Mouse (Mus musculus): ENCODE results near the gene Olfr1287. TPM values are rescaled to one million over a fixed set of nuclear protein-coding genes. Genes with fewer than 3 reads are reported as not detected.

The Olfr1287 gene
- polyA plus RNA-seq (2015; fragmentation: Nextera tagmentation; extraction: Ambion mirVana) = not detected in 2 replicates

DNA sequence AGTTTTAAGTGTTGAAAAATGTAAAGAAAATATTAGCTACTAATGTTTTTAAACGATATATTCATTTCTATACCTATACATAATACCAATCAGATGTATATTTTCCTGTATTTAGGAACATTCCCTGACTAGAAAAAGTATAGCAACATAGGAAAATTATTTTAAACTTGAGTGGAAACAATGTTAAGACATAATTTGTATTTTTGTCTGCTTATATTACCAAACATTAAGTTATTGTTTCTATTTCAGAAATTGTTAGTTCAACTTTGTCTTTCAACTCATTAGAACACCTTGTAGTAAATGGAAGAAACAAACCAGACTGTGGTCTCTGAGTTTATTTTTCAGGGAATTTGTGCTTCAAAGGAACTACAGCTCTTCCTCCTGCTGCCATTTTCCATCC lies at the start of gene Olfr1287:
Gene Olfr1287, plus strand, starts transcription at position 301 of the 400 bp plus-strand sequence.
- H3K27ac ChIP-seq (ENCODE audit: low read length) = no peak within 1 kb of the TSS
- no peak within 1 kb of the TSS for H3K4me2 ChIP-seq (replicated peaks; ENCODE audit: low read depth, low read length)
- H3K4me3 ChIP-seq (ENCODE audit: low read length) = no peak within 1 kb of the TSS
- no peaks in the 10 kb centered on the region for H3K9me3 ChIP-seq (ENCODE audit: low read length)
- H3K4me1 ChIP-seq (ENCODE audit: insufficient read depth, low read length) = no peaks in the 10 kb centered on the region
- H3K36me3 ChIP-seq (ENCODE audit: insufficient read depth, low read length) = no peaks in the 10 kb centered on the region
- WGBS = 73% methylated on average over 1 of the region's 1 CpGs
- H3K9ac ChIP-seq (replicated peaks; ENCODE audit: low read length) = no peak within 1 kb of the TSS
- H3K27me3 ChIP-seq (ENCODE audit: insufficient read depth, low read length) = no peaks in the 10 kb centered on the region
- ATAC-seq (ENCODE audit: low FRiP score, low TSS enrichment) = no peak

DNA sequence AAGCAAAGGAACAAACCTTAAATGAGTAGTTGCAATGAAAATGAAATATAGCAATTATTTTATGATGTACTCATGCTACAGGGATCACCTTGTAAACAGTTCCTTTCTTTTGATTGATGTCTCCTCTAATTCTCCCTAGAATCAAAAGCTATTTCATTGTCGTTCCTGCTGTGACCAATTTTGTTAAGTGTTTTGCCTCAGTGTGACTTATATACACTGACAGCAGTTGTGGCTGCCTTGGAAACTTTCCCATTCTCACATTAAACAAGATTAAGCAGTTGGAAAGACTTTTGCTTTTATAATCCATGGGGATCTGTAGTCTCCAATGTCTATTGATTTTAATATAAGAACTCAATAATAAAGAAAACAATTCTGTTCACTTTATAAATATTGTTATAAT lies 26.0 kb upstream of the Olfr1287 start, which contains the start of gene Olfr1286:
Gene Olfr1286, minus strand, starts transcription at position 185 of the 400 bp plus-strand sequence.
- Histone ChIP-seq H3K36me3 (ENCODE audit: insufficient read depth, low read length) (no peaks in the 10 kb centered on the region), H3K27ac (ENCODE audit: low read length) (no peak within 1 kb of the TSS), H3K4me2 (replicated peaks; ENCODE audit: low read depth, low read length) (no peak within 1 kb of the TSS), H3K4me3 (ENCODE audit: low read length) (no peak within 1 kb of the TSS), H3K4me1 (ENCODE audit: insufficient read depth, low read length) (no peaks in the 10 kb centered on the region), H3K9ac (replicated peaks; ENCODE audit: low read length) (no peak within 1 kb of the TSS), H3K27me3 (ENCODE audit: insufficient read depth, low read length) (no peaks in the 10 kb centered on the region), H3K9me3 (ENCODE audit: low read length) (0 out of 2 replicates have a peak, but pooled peaks cover 3% of the 10 kb centered on the region)
- no peak for ATAC-seq (ENCODE audit: low FRiP score, low TSS enrichment)
- 61% methylated on average over 1 of the region's 1 CpGs for WGBS

DNA sequence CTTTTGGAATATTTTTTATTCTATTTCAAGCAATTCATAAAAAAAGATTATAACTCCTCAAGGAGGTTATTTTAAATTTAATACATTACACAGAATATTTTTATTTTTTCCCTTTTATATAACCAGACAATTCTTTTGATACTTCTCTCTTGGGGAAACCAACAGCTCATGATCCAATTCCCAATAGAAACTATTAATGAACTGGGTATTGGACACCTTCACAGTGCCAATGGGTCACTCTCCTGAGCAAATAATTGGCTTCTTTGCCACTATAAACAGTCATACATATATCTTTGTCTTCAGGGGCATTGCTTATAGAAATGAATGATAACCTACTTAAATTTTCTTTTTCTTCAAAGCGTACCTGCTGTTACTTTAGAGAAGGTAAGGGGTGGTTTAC lies 24.9 kb downstream of the Olfr1287 start, which contains the start of gene Olfr1288:
Gene Olfr1288, plus strand, starts transcription at position 301 of the 400 bp plus-strand sequence.
- no peaks in the 10 kb centered on the region for H3K4me1 ChIP-seq (ENCODE audit: insufficient read depth, low read length)
- no peak within 1 kb of the TSS for H3K4me3 ChIP-seq (ENCODE audit: low read length)
- H3K4me2 ChIP-seq (replicated peaks; ENCODE audit: low read depth, low read length) = no peak within 1 kb of the TSS
- no peaks in the 10 kb centered on the region for H3K27me3 ChIP-seq (ENCODE audit: insufficient read depth, low read length)
- no peak for ATAC-seq (ENCODE audit: low FRiP score, low TSS enrichment)
- H3K9ac ChIP-seq (replicated peaks; ENCODE audit: low read length) = no peak within 1 kb of the TSS
- H3K36me3 ChIP-seq (ENCODE audit: insufficient read depth, low read length) = no peaks in the 10 kb centered on the region
- no peak within 1 kb of the TSS for H3K27ac ChIP-seq (ENCODE audit: low read length)
- H3K9me3 ChIP-seq (ENCODE audit: low read length) = no peaks in the 10 kb centered on the region
- WGBS = 88% methylated on average over 1 of the region's 1 CpGs

DNA sequence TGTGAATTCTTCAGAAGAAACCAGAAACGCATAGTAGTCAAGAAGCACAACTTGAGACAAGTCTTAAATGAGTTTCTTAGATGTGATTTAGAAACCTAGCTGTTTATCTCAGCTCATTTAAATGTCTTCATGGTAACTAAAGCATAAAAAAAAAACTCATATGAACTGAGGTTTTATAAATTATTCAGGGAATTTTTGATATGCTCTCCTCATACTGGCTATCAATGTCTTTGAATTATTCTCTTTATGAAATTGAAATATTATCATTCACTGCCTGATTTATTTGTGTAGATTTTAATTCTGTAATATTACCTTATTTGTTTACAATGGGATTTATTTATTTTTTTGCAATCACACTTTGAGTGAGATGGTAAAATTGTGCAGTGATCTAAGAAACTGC lies 31.6 kb downstream of the Olfr1287 start, which contains the start of gene Olfr1289:
Gene Olfr1289, plus strand, starts transcription at position 301 of the 400 bp plus-strand sequence.
- no peak for ATAC-seq (ENCODE audit: low FRiP score, low TSS enrichment)
- WGBS = 73% methylated on average over 1 of the region's 1 CpGs
- H3K4me1 ChIP-seq (ENCODE audit: insufficient read depth, low read length) = no peaks in the 10 kb centered on the region
- no peaks in the 10 kb centered on the region for H3K36me3 ChIP-seq (ENCODE audit: insufficient read depth, low read length)
- no peaks in the 10 kb centered on the region for H3K27me3 ChIP-seq (ENCODE audit: insufficient read depth, low read length)
- H3K4me3 ChIP-seq (ENCODE audit: low read length) = no peak within 1 kb of the TSS
- H3K9me3 ChIP-seq (ENCODE audit: low read length) = no peaks in the 10 kb centered on the region
- no peak within 1 kb of the TSS for H3K27ac ChIP-seq (ENCODE audit: low read length)
- H3K9ac ChIP-seq (replicated peaks; ENCODE audit: low read length) = no peak within 1 kb of the TSS
- no peak within 1 kb of the TSS for H3K4me2 ChIP-seq (replicated peaks; ENCODE audit: low read depth, low read length)

DNA sequence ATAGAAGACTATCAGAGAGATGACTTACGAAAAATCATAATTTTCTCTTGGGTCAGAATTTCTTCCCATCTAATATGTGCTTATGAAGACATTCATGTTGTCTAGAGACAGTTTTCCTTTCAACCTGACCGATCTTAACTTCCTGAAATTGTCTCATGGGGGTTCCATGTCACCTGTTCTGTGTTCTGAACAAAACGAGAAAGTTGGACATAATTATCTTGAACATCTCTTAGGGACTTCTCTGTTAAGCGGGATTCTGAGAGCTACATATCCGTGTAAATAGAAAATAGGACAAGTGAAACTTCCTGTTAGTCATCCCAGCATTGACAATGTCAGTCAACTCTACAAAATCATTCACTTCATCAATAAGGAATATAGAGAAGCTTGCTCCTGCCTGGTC lies 44.8 kb downstream of the Olfr1287 start, which contains the start of gene Olfr1290:
Gene Olfr1290, minus strand, starts transcription at position 101 of the 400 bp plus-strand sequence.
- ATAC-seq (ENCODE audit: low FRiP score, low TSS enrichment) = no peak
- Histone ChIP-seq H3K27me3 (ENCODE audit: insufficient read depth, low read length) (no peaks in the 10 kb centered on the region), H3K36me3 (ENCODE audit: insufficient read depth, low read length) (no peaks in the 10 kb centered on the region), H3K27ac (ENCODE audit: low read length) (no peak within 1 kb of the TSS), H3K4me3 (ENCODE audit: low read length) (no peak within 1 kb of the TSS), H3K4me2 (replicated peaks; ENCODE audit: low read depth, low read length) (no peak within 1 kb of the TSS), H3K4me1 (ENCODE audit: insufficient read depth, low read length) (no peaks in the 10 kb centered on the region), H3K9ac (replicated peaks; ENCODE audit: low read length) (no peak within 1 kb of the TSS), H3K9me3 (ENCODE audit: low read length) (no peaks in the 10 kb centered on the region)
- 80% methylated on average over 5 of the region's 5 CpGs for WGBS

DNA sequence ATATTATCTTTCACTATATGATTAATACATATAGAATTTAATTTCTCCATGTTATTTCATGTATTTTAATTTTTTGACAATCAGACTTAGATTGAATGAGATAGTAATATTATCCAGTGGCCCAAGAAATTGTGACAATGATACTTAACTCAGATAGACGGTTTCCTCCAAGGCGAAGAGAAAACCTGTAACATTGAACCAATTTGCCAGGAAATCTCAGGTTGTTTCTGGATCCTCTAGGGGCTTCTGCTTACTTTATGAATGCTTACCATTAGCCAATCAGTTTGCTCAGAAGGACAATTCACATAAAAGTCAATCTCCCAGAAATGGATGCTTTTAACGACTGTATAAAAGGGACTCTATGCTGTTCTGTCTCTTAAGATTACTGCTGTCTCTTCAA lies 47.9 kb downstream of the Olfr1287 start, which contains the start of gene Olfr1291-ps1:
Gene Olfr1291-ps1, plus strand, starts transcription at position 301 of the 400 bp plus-strand sequence.
- no peak within 1 kb of the TSS for H3K4me2 ChIP-seq (replicated peaks; ENCODE audit: low read depth, low read length)
- no peaks in the 10 kb centered on the region for H3K36me3 ChIP-seq (ENCODE audit: insufficient read depth, low read length)
- H3K9me3 ChIP-seq (ENCODE audit: low read length) = no peaks in the 10 kb centered on the region
- ATAC-seq (ENCODE audit: low FRiP score, low TSS enrichment) = no peak
- H3K4me3 ChIP-seq (ENCODE audit: low read length) = no peak within 1 kb of the TSS
- H3K9ac ChIP-seq (replicated peaks; ENCODE audit: low read length) = no peak within 1 kb of the TSS
- WGBS = 88% methylated on average over 3 of the region's 3 CpGs
- no peaks in the 10 kb centered on the region for H3K27me3 ChIP-seq (ENCODE audit: insufficient read depth, low read length)
- no peak within 1 kb of the TSS for H3K27ac ChIP-seq (ENCODE audit: low read length)
- no peaks in the 10 kb centered on the region for H3K4me1 ChIP-seq (ENCODE audit: insufficient read depth, low read length)

Other genes with a start within 250 kb of the Olfr1287 start
- gene 4930430A15Rik, start 219.5 kb upstream of the Olfr1287 start, polyA plus RNA-seq (2015; fragmentation: Nextera tagmentation; extraction: Ambion mirVana) = not detected in 2 replicates
- gene Olfr1275, start 213.9 kb upstream of the Olfr1287 start, polyA plus RNA-seq (2015; fragmentation: Nextera tagmentation; extraction: Ambion mirVana) = not detected in 2 replicates
- gene Olfr1276, start 194.6 kb upstream of the Olfr1287 start, polyA plus RNA-seq (2015; fragmentation: Nextera tagmentation; extraction: Ambion mirVana) = not detected in 2 replicates
- gene Olfr1277, start 175.0 kb upstream of the Olfr1287 start, polyA plus RNA-seq (2015; fragmentation: Nextera tagmentation; extraction: Ambion mirVana) = not detected in 2 replicates
- not detected in 2 replicates for gene Olfr1278, start 159.0 kb upstream of the Olfr1287 start, polyA plus RNA-seq (2015; fragmentation: Nextera tagmentation; extraction: Ambion mirVana)
- gene Olfr1279, start 148.5 kb upstream of the Olfr1287 start, polyA plus RNA-seq (2015; fragmentation: Nextera tagmentation; extraction: Ambion mirVana) = not detected in 2 replicates
- gene Olfr1280, start 135.1 kb upstream of the Olfr1287 start, polyA plus RNA-seq (2015; fragmentation: Nextera tagmentation; extraction: Ambion mirVana) = not detected in 2 replicates
- gene Olfr1281, start 122.6 kb upstream of the Olfr1287 start, polyA plus RNA-seq (2015; fragmentation: Nextera tagmentation; extraction: Ambion mirVana) = not detected in 2 replicates
- not detected in 2 replicates for gene Olfr1282, start 113.1 kb upstream of the Olfr1287 start, polyA plus RNA-seq (2015; fragmentation: Nextera tagmentation; extraction: Ambion mirVana)
- not detected in 2 replicates for gene Olfr1283, start 82.4 kb upstream of the Olfr1287 start, polyA plus RNA-seq (2015; fragmentation: Nextera tagmentation; extraction: Ambion mirVana)
- gene Olfr1284, start 73.6 kb upstream of the Olfr1287 start, polyA plus RNA-seq (2015; fragmentation: Nextera tagmentation; extraction: Ambion mirVana) = not detected in 2 replicates
- gene Olfr1286, start 26.0 kb upstream of the Olfr1287 start, polyA plus RNA-seq (2015; fragmentation: Nextera tagmentation; extraction: Ambion mirVana) = not detected in 2 replicates
- gene Olfr1288, start 25.0 kb downstream of the Olfr1287 start, polyA plus RNA-seq (2015; fragmentation: Nextera tagmentation; extraction: Ambion mirVana) = not detected in 2 replicates
- not detected in 2 replicates for gene Olfr1289, start 31.7 kb downstream of the Olfr1287 start, polyA plus RNA-seq (2015; fragmentation: Nextera tagmentation; extraction: Ambion mirVana)
- gene Olfr1290, start 44.7 kb downstream of the Olfr1287 start, polyA plus RNA-seq (2015; fragmentation: Nextera tagmentation; extraction: Ambion mirVana) = not detected in 2 replicates
- gene Olfr1291-ps1, start 48.0 kb downstream of the Olfr1287 start, polyA plus RNA-seq (2015; fragmentation: Nextera tagmentation; extraction: Ambion mirVana) = not detected in 2 replicates
- not detected in 2 replicates for gene Olfr1293-ps, start 76.1 kb downstream of the Olfr1287 start, polyA plus RNA-seq (2015; fragmentation: Nextera tagmentation; extraction: Ambion mirVana)
- not detected in 2 replicates for gene Olfr1294, start 91.1 kb downstream of the Olfr1287 start, polyA plus RNA-seq (2015; fragmentation: Nextera tagmentation; extraction: Ambion mirVana)
- gene Olfr1295, start 120.5 kb downstream of the Olfr1287 start, polyA plus RNA-seq (2015; fragmentation: Nextera tagmentation; extraction: Ambion mirVana) = not detected in 2 replicates
- not detected in 2 replicates for gene Olfr1297, start 177.4 kb downstream of the Olfr1287 start, polyA plus RNA-seq (2015; fragmentation: Nextera tagmentation; extraction: Ambion mirVana)
- not detected in 2 replicates for gene Olfr1298, start 200.1 kb downstream of the Olfr1287 start, polyA plus RNA-seq (2015; fragmentation: Nextera tagmentation; extraction: Ambion mirVana)
- not detected in 2 replicates for gene Olfr1299, start 212.3 kb downstream of the Olfr1287 start, polyA plus RNA-seq (2015; fragmentation: Nextera tagmentation; extraction: Ambion mirVana)

All from kidney, embryonic 16.5 days (tissue).